Mouse (Mus musculus): ENCODE measurements around the gene Rab26. TPM values are rescaled to one million over a fixed set of nuclear protein-coding genes. Genes with fewer than 3 reads are reported as not detected.
A peak's percentile ranks its signal among the peaks of the same experiment; 100 is the strongest.

Gene Rab26
- polyA plus RNA-seq, 1 experiment from 2014 or later: 0.92 TPM

GRCm38 (mm10) chr17:24564422-24564821 is 30.4 kb upstream of the Rab26 start:
- Histone ChIP-seq H3K9ac (ENCODE audit: low read length) (no peak overlapping the region), H3K4me1 (ENCODE audit: control insufficient read depth, insufficient read depth, low read length) (peaks cover 22% of the 10 kb centered on the region), H3K9me3 (replicated peaks; ENCODE audit: control insufficient read depth, low read length) (no peaks in the 10 kb centered on the region), H3K36me3 (ENCODE audit: control insufficient read depth, insufficient read depth) (peaks cover 5% of the 10 kb centered on the region; the same call in 1 of the 2 replicates), H3K27me3 (ENCODE audit: control insufficient read depth, insufficient read depth, low read length) (no peaks in the 10 kb centered on the region), H3K4me2 (ENCODE audit: low read depth, low read length) (no peak overlapping the region), H3K27ac (ENCODE audit: low read length) (no peak overlapping the region), H3K4me3 (ENCODE audit: low read length) (no peak overlapping the region)
- no peak for ATAC-seq (replicated peaks; ENCODE audit: extremely low read depth, insufficient read depth, low FRiP score)
- WGBS: 87% methylated on average over 4 of the region's 4 CpGs

GRCm38 (mm10) chr17:24563638-24564037 is 29.6 kb upstream of the Rab26 start:
- no peaks in the 10 kb centered on the region for H3K9me3 ChIP-seq (replicated peaks; ENCODE audit: control insufficient read depth, low read length)
- 68% methylated on average over 5 of the region's 5 CpGs for WGBS
- H3K4me1 ChIP-seq (ENCODE audit: control insufficient read depth, insufficient read depth, low read length): peaks cover 29% of the 10 kb centered on the region
- no peaks in the 10 kb centered on the region for H3K27me3 ChIP-seq (ENCODE audit: control insufficient read depth, insufficient read depth, low read length)
- H3K4me2 ChIP-seq (ENCODE audit: low read depth, low read length): no peak overlapping the region
- H3K27ac ChIP-seq (ENCODE audit: low read length): no peak overlapping the region
- 0 out of 2 replicates have a peak, but pooled peaks cover 3% of the 10 kb centered on the region for H3K36me3 ChIP-seq (ENCODE audit: control insufficient read depth, insufficient read depth)
- peak overlapping the region; percentile 23; the same call in 1 of the 2 replicates for H3K9ac ChIP-seq (ENCODE audit: low read length)
- no peak overlapping the region for H3K4me3 ChIP-seq (ENCODE audit: low read length)
- ATAC-seq (replicated peaks; ENCODE audit: extremely low read depth, insufficient read depth, low FRiP score): no peak

GRCm38 (mm10) chr17:24561592-24561991 is 27.6 kb upstream of the Rab26 start:
- H3K4me3 ChIP-seq (ENCODE audit: low read length): no peak overlapping the region
- no peaks in the 10 kb centered on the region for H3K9me3 ChIP-seq (replicated peaks; ENCODE audit: control insufficient read depth, low read length)
- peaks cover 29% of the 10 kb centered on the region for H3K4me1 ChIP-seq (ENCODE audit: control insufficient read depth, insufficient read depth, low read length)
- H3K4me2 ChIP-seq (ENCODE audit: low read depth, low read length): no peak overlapping the region
- H3K27ac ChIP-seq (ENCODE audit: low read length): no peak overlapping the region
- no peaks in the 10 kb centered on the region for H3K27me3 ChIP-seq (ENCODE audit: control insufficient read depth, insufficient read depth, low read length)
- H3K36me3 ChIP-seq (ENCODE audit: control insufficient read depth, insufficient read depth): 0 out of 2 replicates have a peak, but pooled peaks cover 3% of the 10 kb centered on the region
- no peak overlapping the region for H3K9ac ChIP-seq (ENCODE audit: low read length)
- ATAC-seq (replicated peaks; ENCODE audit: extremely low read depth, insufficient read depth, low FRiP score): no peak
- 84% methylated on average over 2 of the region's 2 CpGs for WGBS

- H3K9me3 ChIP-seq (replicated peaks; ENCODE audit: control insufficient read depth, low read length): no peaks in the 10 kb centered on the region
- 71% methylated on average over 5 of the region's 5 CpGs for WGBS
- H3K27ac ChIP-seq (ENCODE audit: low read length): no peak overlapping the region
- H3K4me1 ChIP-seq (ENCODE audit: control insufficient read depth, insufficient read depth, low read length): peaks cover 29% of the 10 kb centered on the region
- no peak overlapping the region for H3K4me2 ChIP-seq (ENCODE audit: low read depth, low read length)
- H3K27me3 ChIP-seq (ENCODE audit: control insufficient read depth, insufficient read depth, low read length): no peaks in the 10 kb centered on the region
- H3K4me3 ChIP-seq (ENCODE audit: low read length): no peak overlapping the region
- no peak for ATAC-seq (replicated peaks; ENCODE audit: extremely low read depth, insufficient read depth, low FRiP score)
- 0 out of 2 replicates have a peak, but pooled peaks cover 3% of the 10 kb centered on the region for H3K36me3 ChIP-seq (ENCODE audit: control insufficient read depth, insufficient read depth)
- H3K9ac ChIP-seq (ENCODE audit: low read length): no peak overlapping the region
These were observed 26.5 kb upstream of the Rab26 start for GRCm38 (mm10) chr17:24560301-24561028.

- Histone ChIP-seq H3K27me3 (ENCODE audit: control insufficient read depth, insufficient read depth, low read length) (no peaks in the 10 kb centered on the region), H3K4me2 (ENCODE audit: low read depth, low read length) (peak overlapping the region; percentile 25), H3K4me3 (ENCODE audit: low read length) (no peak overlapping the region), H3K27ac (ENCODE audit: low read length) (peak overlapping the region; percentile 92), H3K9ac (ENCODE audit: low read length) (no peak overlapping the region), H3K36me3 (ENCODE audit: control insufficient read depth, insufficient read depth) (no peaks in the 10 kb centered on the region), H3K4me1 (ENCODE audit: control insufficient read depth, insufficient read depth, low read length) (peaks cover 29% of the 10 kb centered on the region), H3K9me3 (replicated peaks; ENCODE audit: control insufficient read depth, low read length) (no peaks in the 10 kb centered on the region)
- peak; percentile 33; the same call in 1 of the 2 replicates for ATAC-seq (replicated peaks; ENCODE audit: extremely low read depth, insufficient read depth, low FRiP score)
- 52% methylated on average over 3 of the region's 3 CpGs for WGBS
These were observed 25.1 kb upstream of the Rab26 start for GRCm38 (mm10) chr17:24559146-24559545.

- H3K9ac ChIP-seq (ENCODE audit: low read length): no peak overlapping the region
- no peak overlapping the region for H3K4me3 ChIP-seq (ENCODE audit: low read length)
- H3K27ac ChIP-seq (ENCODE audit: low read length): peak overlapping the region; percentile 92
- ATAC-seq (replicated peaks; ENCODE audit: extremely low read depth, insufficient read depth, low FRiP score): peak; percentile 63
- H3K36me3 ChIP-seq (ENCODE audit: control insufficient read depth, insufficient read depth): no peaks in the 10 kb centered on the region
- H3K27me3 ChIP-seq (ENCODE audit: control insufficient read depth, insufficient read depth, low read length): no peaks in the 10 kb centered on the region
- no peaks in the 10 kb centered on the region for H3K9me3 ChIP-seq (replicated peaks; ENCODE audit: control insufficient read depth, low read length)
- 59% methylated on average over 4 of the region's 4 CpGs for WGBS
- H3K4me1 ChIP-seq (ENCODE audit: control insufficient read depth, insufficient read depth, low read length): peaks cover 29% of the 10 kb centered on the region
- H3K4me2 ChIP-seq (ENCODE audit: low read depth, low read length): peak overlapping the region; percentile 21; the same call in 1 of the 2 replicates
These were observed 24.6 kb upstream of the Rab26 start for GRCm38 (mm10) chr17:24558600-24559099.

- Histone ChIP-seq H3K27me3 (ENCODE audit: control insufficient read depth, insufficient read depth, low read length) (no peaks in the 10 kb centered on the region), H3K4me1 (ENCODE audit: control insufficient read depth, insufficient read depth, low read length) (peaks cover 29% of the 10 kb centered on the region), H3K4me2 (ENCODE audit: low read depth, low read length) (no peak overlapping the region), H3K27ac (ENCODE audit: low read length) (peak overlapping the region; percentile 30; the same call in 1 of the 2 replicates), H3K4me3 (ENCODE audit: low read length) (no peak overlapping the region), H3K9me3 (replicated peaks; ENCODE audit: control insufficient read depth, low read length) (no peaks in the 10 kb centered on the region), H3K9ac (ENCODE audit: low read length) (no peak overlapping the region), H3K36me3 (ENCODE audit: control insufficient read depth, insufficient read depth) (no peaks in the 10 kb centered on the region)
- WGBS: 68% methylated on average over 7 of the region's 7 CpGs
- no peak for ATAC-seq (replicated peaks; ENCODE audit: extremely low read depth, insufficient read depth, low FRiP score)
These were observed 23.1 kb upstream of the Rab26 start for GRCm38 (mm10) chr17:24557091-24557490.

- peak overlapping the region; percentile 89 for H3K9ac ChIP-seq (ENCODE audit: low read length)
- peaks cover 19% of the 10 kb centered on the region for H3K4me1 ChIP-seq (ENCODE audit: control insufficient read depth, insufficient read depth, low read length)
- no peak overlapping the region; the same call in 1 of the 2 replicates for H3K27ac ChIP-seq (ENCODE audit: low read length)
- no peaks in the 10 kb centered on the region for H3K27me3 ChIP-seq (ENCODE audit: control insufficient read depth, insufficient read depth, low read length)
- ATAC-seq (replicated peaks; ENCODE audit: extremely low read depth, insufficient read depth, low FRiP score): no peak
- peak overlapping the region; percentile 85 for H3K4me3 ChIP-seq (ENCODE audit: low read length)
- peak overlapping the region; percentile 94 for H3K4me2 ChIP-seq (ENCODE audit: low read depth, low read length)
- 52% methylated on average over 3 of the region's 3 CpGs for WGBS
- no peaks in the 10 kb centered on the region for H3K36me3 ChIP-seq (ENCODE audit: control insufficient read depth, insufficient read depth)
- H3K9me3 ChIP-seq (replicated peaks; ENCODE audit: control insufficient read depth, low read length): no peaks in the 10 kb centered on the region
These were observed 17.0 kb upstream of the Rab26 start for GRCm38 (mm10) chr17:24551050-24551444.

GRCm38 (mm10) chr17:24550416-24551049 is 16.5 kb upstream of the Rab26 start:
- Histone ChIP-seq H3K9ac (ENCODE audit: low read length) (peak overlapping the region; percentile 89), H3K27ac (ENCODE audit: low read length) (peak overlapping the region; percentile 93), H3K4me3 (ENCODE audit: low read length) (peak overlapping the region; percentile 85), H3K9me3 (replicated peaks; ENCODE audit: control insufficient read depth, low read length) (no peaks in the 10 kb centered on the region), H3K36me3 (ENCODE audit: control insufficient read depth, insufficient read depth) (no peaks in the 10 kb centered on the region), H3K4me1 (ENCODE audit: control insufficient read depth, insufficient read depth, low read length) (peaks cover 19% of the 10 kb centered on the region), H3K4me2 (ENCODE audit: low read depth, low read length) (peak overlapping the region; percentile 94), H3K27me3 (ENCODE audit: control insufficient read depth, insufficient read depth, low read length) (no peaks in the 10 kb centered on the region)
- ATAC-seq (replicated peaks; ENCODE audit: extremely low read depth, insufficient read depth, low FRiP score): peak; percentile 59
- WGBS: 1% methylated on average over 44 of the region's 44 CpGs
